Mouse (Mus musculus): ENCODE data around the gene Tigd3.

Gene Tigd3

DNA sequence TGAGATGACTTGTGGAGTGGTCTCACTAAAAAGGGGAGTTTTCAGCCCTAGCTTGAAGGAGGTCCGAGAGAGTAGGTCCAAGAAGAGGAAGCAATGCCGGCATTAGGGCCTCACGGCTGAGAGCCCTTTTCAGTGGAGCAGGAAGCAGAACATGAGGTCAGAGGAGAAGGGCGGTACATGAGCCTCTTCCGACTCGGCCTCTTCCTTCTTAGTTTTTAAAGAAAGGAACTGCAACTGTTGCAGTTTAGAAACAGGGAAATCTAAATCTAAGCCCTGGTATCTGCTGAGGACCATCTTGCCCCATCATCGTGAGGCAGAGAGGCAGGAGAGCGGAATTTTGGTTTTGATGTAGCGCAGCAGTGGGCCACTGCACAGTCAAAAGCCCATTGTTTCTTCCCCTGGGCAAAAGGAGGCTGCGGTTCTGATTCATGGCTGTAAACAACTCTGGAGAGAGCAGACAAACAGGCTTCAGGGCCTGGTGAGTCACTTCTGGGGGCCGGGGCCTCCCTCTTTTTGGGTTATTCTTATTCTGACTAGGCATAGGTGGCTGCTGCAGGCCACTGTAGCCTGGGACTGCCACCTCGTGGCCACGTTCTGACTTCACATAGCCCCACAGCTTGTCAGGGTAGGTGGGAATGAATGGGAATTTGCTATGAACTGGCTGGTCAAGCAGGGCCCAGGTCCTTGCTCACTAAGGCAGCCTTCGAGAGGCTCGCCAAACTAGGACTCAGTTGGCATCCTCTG, 16.2 kb downstream of the Tigd3 start, which contains the start of gene Slc25a45:
Slc25a45 (plus strand) TSS at position 191 of the 744 bp plus-strand sequence.
- DNase-seq (ENCODE audit: low spot score), result peak; percentile 69

DNA sequence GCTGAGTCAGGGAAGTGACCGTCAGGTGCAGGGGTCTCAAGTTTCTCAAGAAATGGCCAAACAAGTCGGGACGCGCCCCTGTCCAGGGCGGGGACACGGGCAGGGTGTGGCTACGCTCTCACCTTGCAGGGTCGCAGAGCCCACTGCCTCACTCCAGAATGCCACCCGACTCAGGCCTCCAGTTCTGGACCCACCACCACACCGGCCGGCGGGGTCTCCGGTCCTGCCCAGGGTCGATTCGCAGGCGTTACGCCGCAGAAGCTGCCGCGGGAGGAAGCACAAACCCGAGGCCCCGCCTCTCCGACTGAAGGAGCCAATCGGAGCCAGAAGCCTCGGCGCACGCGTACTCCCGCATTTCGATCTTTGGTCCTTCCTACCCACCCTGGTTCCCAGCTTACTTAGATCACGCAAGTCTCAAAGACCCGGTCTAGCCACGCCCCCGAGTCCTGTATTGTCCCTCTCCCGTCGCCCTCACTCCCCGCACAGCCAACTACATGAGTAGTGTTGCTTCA, 18.9 kb downstream of the Tigd3 start, which contains the start of gene Frmd8:
Frmd8 (minus strand) TSS at position 306 of the 512 bp plus-strand sequence.
- peak; percentile 90 for DNase-seq (ENCODE audit: low spot score)

DNA sequence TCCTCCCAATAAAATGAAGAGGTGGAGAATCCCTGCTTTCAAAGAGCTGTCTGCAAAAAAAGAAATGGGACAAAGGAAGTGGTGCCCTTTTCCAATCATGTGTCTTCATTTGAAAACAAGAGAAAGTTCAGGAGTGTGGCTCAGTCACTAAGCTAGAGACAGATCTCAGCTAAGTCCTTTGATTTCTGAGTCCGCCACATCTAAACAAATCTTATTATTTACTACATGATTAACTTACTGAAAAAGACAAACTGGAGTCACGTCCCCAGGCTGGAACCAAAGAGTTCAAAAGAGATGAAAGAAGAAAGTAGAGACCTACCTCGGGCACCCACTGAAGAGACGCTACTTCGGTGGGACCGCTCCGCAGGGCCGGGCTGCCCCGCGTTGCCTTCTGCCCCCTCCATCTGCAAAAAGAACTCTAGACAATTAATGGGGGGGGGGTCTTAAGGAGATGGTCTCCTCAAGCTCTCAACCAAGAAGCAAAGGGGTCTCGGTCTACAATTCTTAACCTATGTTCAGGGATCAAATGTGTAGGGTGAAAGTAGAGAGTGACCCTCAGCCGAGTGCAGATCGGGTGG, 19.5 kb downstream of the Tigd3 start:
- DNase-seq (ENCODE audit: low spot score), result no peak

DNA sequence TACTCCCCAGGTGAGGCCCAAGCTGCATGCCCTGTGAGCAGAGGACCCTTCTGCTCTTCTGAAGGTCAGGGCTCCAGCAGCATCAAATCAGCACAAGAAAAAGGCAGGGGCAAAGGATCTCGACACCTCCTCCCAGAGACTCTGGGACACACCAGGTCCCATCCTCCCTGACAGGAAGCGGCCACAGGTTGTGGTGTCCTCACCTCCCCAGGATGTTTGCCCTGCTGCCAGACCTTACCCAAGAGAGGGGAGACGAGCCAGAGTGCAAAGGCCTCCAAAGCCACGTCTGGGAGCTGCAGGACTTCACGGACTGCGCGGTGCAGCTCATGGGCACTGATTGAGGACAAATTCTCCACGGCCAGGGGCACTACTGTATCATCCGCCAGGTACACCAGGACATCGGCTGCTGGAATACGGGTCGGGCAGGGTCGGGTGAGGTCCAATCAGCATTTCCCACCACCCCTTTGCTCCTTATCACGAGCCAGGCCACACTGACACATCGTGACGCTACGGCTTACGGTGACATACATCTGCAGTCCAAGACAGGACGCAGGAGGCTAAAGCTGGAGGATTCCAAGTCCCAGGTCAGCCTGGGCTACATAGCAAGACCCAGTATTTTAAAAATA, 20.9 kb downstream of the Tigd3 start:
- DNase-seq (ENCODE audit: low spot score), result no peak

DNA sequence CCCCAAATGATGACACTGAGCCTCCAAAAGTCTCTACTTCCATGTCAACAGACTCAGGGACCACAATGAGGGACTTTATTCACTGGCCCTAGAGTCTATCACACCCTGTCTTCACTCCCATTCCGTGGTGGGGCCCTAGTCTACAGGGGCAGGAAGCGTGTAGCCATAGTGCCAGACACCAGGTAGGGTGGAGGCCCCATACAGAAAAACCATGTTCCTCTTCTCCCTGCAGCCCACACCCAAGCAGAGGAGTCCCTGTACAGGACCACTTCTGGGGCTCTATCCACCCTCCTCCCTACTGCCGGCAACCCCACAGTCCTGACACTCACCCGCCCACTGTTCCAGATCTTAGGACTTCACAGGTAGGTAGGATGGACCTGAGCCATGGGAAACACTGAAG, 21.4 kb downstream of the Tigd3 start:
- no peak for DNase-seq (ENCODE audit: low spot score)

DNA sequence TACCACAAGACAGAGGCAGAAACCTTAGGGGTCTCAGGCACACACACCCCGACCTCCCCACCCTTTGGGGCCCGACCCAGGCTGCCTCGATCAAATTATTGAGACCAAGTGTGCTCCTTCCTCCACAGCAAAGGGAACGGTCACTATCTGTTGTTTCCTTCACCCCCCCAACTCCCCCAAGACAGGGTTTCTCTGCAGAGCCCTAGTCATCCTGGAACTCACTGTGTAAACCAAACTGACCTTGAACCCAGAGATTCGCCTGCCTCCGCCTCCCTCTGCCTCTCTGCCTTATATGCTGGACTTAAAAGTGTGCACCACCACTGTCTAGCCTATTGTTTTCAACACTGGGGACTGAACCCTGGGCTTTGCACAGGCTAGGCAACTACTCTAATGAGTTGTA, 22.3 kb downstream of the Tigd3 start:
- DNase-seq (ENCODE audit: low spot score), result no peak

DNA sequence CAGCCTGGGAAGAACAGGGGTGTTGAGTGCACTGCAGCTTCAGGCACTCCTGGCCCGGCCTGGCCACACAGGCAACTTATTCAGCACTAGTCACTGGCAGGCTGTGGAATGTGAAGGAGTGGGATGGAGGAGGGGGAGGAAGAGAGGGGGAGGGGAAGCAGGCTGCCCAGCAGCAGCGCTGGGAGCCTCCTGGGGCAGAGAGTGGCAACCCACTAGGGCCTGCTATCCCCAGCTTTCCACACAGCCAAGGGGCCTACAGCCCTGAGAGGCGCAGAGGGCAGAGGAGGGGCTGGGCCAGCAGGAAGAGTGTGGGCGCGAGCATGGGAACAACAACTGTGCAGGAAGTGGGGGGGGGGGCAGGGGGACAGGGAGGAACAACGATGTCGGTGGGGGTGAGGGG, 22.7 kb downstream of the Tigd3 start:
- no peak for DNase-seq (ENCODE audit: low spot score)

DNA sequence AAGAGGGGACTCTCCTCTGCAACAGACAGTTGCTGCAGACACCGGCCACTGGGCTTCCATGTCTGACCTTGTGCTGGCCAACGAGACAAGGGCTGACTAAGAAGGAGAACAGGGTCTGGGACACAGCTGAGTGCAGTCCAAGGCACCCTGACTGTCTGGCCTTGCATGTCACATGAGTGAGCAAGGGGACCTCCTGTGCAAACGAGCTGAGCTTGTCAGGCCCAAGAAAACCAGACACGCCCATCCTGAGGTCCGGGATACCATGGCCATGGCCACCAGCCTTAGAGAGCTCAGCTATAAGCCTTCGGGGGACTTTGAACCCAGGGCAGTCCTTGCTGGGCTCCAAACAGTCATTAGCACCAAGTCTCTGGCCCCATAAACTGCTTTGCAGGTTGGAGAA, 25.9 kb downstream of the Tigd3 start:
- no peak for DNase-seq (ENCODE audit: low spot score)

DNA sequence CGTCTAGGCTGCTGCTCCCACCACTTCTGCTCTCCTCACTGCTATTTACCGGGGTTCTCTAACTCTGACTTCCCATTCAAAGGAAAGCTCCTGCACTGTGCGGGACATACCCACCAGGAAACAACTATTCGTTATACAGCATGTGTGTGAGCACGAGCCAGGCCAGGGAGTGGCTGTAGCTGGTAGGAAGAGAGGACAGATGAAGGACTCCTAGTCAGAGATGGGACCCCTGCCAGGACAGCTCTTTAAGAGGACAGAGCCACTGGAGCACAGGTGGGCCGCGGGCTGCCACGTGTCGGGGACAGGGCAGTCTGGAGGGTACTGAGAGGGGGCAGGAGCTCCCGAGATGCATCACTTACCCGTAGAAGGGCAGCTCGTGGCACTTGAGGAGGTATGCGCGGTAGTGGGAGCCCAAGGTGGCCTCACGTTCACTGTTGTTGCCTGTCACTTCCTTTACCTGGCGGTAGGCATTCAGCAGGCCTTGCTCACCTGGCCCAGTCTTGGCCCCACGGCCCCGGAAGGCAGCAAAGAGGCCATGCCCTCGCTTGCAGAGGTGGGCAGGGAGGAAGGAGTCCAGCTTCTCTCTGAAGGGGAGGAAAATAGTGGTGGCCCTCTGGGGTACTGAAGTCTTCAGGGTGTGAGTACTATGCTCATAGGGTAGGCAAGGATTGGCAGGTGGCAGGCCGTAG, 29.1 kb downstream of the Tigd3 start:
- no peak for DNase-seq (ENCODE audit: low spot score)

DNA sequence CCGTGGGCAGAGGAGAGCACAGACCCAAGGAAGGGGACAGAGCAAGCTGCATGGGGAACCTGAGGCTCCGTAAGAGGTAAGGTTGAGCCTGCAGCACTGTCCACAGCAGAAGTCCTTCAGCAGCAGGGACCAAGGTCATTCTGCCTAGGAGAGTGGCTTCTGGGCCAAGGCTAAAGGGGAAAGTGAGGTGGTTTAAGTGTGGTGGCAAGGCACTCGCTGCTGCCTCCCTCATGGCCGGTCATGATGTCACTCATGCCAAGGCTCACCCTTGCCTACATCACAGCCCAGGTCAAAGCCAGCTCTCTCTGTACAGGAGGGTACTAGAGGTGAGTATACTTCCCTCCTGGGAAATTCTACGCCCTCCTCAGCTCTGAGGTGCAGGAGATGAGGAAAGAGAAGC, 30.2 kb downstream of the Tigd3 start:
- no peak for DNase-seq (ENCODE audit: low spot score)

DNA sequence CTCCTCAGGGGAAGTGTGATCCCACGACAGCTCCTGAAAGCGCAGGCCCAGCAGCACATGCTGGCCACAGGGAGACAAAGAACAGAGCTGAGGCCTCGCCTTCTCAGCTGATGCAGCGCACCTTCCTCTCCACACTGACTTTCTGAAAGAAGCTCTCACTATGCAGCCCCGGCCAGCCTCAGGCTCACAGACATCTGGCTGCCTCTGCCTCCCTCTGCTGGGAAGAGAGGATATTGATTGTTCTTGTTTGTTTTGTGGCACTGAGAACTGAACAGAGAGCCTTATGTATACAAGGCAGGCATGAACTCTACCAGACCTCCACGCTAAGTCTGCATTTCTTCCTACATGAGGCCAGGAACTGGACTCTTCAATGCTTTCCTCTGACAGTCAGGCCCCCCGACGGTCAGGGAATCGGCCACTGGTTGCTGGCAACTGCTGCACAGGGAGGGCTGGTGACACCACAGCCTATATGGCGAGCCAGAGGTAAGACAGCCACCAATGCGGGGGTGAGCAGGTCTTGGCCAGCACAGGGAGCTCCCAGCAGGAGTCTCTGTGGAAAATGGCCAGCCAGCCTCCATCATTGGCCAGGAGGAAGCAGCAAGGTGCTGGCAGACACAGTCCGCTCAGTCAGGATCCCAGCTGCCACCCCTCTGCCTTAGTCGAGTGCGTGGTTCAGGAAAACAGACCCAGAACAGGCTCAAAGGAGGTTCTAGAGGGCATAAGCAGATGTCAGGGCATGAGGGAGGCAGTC, 31.4 kb downstream of the Tigd3 start:
- DNase-seq (ENCODE audit: low spot score), result no peak

DNA sequence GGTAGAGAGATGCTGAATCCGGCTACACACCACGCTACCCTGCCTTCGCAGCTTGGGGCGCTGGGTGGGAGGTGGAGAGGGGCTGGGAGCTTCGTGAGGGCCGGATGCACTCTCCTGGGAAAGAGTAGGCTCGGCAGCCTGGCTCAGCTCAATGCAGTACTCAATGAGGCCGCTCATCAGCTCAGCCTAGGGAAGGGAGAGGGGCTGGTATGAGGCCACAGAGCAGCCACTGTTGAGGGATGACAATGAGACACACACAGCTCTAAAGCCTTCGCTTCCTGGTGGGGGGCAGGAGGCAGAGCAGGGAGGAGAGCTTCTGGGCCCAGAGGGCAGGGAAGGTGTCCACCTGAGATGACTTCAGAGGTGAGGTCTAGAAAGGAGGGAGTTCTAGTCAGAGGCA, 37.3 kb downstream of the Tigd3 start:
- no peak for DNase-seq (ENCODE audit: low spot score)

DNA sequence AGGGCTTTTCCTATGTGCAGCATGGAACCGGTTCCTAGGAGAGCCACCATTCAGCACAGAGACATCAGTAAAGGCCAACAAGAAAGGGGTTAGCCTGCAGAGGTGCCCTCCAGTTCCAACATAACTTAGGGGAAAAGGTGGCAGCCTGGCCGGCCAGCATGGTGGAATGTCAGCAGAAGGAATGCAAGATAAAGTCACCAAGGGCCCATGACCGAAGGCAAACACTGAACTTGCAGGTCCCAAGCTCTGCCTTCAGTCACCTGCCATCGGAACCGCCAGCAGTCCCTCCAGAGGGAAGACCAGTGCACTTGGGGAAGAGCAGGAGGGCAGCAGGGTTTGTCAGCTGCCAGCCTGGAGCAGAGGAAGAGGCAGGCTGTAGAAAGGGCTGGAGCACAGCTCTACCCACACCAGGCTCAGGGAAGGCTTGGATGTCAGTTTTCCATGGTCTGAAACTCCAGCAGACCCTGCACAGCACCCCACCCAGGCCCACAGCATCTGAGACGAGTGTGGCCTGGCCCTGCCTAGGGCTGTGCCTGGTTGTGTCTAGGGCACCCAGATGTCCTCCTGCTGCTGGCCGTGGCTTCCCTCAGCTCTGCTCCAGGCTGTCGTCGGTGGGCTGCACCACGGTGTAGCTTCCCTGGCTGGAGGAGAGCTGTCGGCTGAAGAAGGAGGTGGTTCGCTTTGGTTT, 41.8 kb downstream of the Tigd3 start:
- no peak for DNase-seq (ENCODE audit: low spot score)

DNA sequence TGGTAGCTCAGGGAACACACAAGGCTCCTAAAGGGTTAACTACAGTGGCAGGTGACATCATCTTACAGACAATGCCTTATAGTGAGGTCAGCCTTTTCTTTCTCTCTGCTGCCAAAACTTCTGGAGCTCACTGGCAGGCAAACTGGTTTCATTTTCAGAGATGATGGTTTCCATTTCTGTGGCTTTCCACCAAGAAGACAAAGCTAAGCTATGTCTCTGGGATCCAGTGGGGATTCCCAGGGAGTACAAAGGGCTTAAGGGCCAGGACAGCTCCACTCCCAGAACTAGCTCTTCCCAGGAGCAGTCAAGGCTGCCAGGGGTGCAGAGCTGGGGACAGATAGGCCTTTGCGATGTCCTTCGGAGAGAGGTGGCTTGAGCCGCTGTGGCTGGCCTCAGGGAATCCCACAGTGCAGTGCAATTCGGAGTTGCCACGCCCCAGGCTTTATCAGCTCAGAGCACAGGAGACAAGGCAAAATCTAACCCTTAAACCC, 42.4 kb downstream of the Tigd3 start:
- DNase-seq (ENCODE audit: low spot score), result no peak

DNA sequence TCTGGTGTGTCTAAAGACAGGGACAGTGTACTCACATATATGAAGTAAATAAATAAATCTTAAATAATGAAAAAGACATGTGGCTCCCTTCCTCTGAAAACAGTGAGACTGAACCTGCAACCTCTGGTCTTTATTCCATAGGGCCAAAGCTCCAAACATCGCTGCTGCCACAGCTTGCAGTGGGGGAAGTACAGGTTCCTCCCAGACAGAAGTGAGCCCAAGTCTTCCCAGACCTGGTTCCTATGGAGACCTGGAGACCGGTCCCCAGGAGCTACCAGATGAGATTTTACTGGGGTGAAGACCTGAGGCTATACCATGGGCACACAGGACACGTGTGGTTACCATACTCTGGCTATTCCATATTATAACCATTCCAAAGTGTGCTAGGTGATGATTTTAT, 43.1 kb downstream of the Tigd3 start:
- DNase-seq (ENCODE audit: low spot score), result no peak

DNA sequence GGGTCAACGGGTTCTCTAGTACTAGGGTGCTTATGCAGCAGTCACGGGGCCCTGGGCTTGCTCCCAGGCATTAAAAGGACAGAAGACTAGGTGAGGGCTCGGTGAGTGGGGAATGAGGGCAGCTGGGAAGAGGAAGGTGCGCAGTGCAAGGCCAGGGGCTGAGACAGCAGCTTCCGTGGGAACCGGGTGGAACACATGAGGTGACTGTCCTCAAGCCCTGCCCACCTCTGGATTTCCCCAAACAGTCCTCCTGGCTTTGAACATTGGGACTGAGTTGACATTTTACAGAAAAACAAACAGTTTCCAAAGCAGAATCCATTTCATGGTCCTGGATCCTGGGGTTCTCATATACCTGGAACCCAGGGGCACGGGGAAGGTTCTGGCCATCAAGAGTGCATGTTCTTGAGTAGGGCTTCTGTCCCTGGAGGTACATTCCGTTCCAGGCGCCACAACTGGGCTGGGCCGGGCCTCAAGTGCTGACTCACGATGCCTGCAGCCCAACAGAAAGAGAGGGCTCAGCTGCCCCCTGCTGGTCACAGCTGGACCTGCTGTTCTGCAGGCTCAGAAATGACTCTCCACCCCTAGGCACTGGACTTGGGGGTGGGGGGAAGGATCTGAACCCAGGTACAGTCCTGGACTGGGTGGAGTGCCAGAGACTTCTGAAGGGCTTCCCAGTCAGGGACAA, 44.0 kb downstream of the Tigd3 start:
- peak; percentile 86 for DNase-seq (ENCODE audit: low spot score)

DNA sequence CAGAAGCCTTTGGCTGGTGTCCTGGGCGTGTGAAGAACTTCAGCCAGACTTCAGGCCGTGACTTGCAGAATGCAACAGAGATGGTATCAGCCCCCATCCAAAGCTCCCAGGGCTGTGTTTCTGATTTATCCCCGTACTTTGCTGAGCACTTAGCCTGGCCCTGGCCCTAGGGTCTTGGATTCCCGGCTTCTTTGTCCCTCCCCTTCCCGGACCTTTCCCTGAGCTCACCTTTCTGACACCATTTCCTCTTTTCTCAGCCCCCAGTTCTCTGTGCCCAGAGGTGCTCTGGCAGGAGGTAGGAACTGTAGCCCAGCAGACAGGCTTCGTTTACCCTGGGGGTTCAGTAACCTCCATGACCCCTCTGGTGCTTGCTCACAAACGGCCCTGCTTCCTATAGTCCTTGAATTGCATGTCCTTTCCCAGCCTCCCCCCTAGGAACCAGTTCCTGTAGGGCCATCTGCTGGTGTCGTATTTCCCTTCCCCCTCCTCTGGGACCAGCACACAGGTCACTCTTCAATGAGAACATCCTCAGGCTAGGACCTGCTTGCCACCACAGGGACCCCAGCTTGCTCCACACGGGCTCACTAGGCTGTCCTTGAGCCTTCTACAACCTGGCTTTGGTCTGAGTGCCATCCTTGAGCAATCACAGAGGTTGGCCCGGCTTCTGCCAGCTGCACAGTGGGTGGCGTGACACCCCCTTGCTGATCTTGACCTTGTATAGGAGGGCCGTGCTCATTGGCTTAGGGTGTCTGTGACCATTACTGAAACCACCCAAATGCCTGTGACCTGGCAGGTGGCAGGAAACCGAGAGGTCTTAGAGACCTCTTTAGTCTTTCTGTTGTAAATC, 44.9 kb downstream of the Tigd3 start:
- peak; percentile 53 for DNase-seq (ENCODE audit: low spot score)

DNA sequence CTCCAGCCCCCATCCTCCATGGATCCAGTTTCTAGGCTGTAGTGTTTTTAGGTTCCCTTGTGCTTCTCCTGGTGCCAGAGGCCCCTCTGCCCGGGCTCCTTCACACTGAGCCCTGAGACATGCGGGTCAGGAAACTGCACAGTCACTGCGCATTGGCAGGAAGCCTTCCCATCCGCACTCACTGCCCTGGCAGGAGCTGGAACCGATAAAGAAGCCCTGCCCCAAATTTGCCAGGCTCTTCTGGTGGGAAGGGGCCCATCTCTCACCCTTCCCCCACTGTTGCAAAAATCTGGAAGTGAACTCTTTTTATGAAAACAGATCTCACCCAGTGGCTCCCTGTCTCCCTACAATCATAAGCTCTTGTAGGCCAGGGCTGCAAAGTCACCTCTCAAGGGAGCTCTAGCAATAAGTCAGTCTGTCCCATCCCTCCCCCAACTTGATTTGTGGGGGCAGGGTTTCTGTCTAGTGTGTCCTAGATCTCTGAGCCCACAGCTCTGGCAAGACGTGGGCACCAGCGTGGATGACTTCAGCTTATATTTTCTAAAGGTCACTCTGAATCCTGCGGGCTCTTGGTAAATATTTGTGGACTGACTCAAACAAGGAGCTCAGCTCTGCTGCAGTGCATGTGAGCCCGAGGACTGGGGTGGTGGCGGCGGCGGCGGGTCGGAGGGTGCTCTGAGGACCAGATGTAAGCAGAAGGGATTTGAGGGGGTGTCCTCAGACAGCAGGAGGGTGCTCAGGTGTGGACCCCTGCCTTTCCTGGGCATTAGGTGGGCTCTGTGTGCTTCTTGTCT, 45.7 kb downstream of the Tigd3 start:
- peak; percentile 65 for DNase-seq (ENCODE audit: low spot score)
